Mouse (Mus musculus) liver (tissue): ENCODE results near the gene Cdca3.

Experiments used
- DNase-seq: peaks from one replicate; pipeline ENCODE4 v3.0.0-alpha.2; 2020; ENCODE audit warnings: mixed read lengths

The Cdca3 gene

DNA sequence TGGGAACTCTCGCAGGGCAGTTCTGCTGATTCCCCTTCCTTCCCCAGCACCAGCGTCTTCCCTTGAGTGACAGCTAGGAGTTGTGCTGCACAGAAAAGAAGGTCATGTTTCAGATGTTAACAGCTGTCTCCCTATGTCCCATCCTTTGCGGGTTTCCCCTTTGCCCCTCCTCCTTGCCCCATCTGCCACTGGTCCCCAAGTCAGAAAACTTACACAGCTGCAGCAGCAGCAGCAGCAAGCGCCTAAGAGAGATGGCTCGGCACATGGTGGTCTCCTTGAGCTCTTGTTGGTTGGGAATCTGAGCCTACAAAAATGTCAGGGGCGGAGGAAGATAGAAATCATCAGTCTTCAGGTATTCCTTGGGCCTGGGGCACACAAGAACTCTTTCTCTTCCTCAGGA lies 50.0 kb downstream of the Cdca3 start:
- DNase-seq, result no peak

DNA sequence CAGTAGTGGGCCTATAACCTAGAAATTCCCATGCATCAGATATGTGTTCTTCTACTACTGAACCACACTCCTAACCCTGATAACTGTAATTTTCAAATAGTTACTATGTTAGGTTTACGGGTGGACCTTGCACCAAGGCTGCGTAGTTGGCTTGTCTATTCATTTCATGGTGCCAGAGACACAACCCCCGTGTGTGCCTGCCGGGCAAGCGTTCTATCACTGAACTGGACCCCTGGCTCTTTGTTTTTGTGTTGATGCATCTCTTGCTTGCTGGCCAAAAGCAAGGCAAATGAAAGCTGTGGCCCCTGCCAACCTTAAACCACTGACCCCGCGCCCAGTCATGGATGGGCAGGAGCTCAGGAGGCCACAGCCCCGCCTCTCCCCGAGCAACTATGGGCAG lies 52.5 kb downstream of the Cdca3 start:
- DNase-seq, result no peak
